Mouse (Mus musculus) forebrain, embryonic 14.5 days (tissue): ENCODE measurements around the gene Rbfox2. TPM values are rescaled to one million over a fixed set of nuclear protein-coding genes. Genes with fewer than 3 reads are reported as not detected.

Source experiments
- ATAC-seq: fragments of 200-750 bp; cut with Nextera tagmentation; 2 replicates; pipeline ENCODE4 v1.8.0; 2017; ENCODE audit warnings: mild to moderate bottlenecking, moderate library complexity
- DNase-seq: peaks from one replicate; pipeline ENCODE4 v3.0.0-alpha.2; 2015; ENCODE audit warnings: low spot score
- H3K27ac ChIP-seq: fragments of 300-500 bp; sonication (generic); 2 replicates; pipeline ENCODE4 v1.5.1; 2014; ENCODE audit warnings: low read depth, mild to moderate bottlenecking, control low read depth, low read length, moderate library complexity
- H3K27me3 ChIP-seq: fragments of 300-500 bp; sonication (generic); replicated peaks from 2 replicates; pipeline ENCODE4 v1.6.1; 2014; ENCODE audit warnings: low read length, control low read depth, mixed read lengths; ENCODE audit not compliant: control insufficient read depth, insufficient read depth
- H3K36me3 ChIP-seq: fragments of 300-500 bp; sonication (generic); 2 replicates; pipeline ENCODE4 v1.6.1; 2014; ENCODE audit warnings: low read length, control low read depth; ENCODE audit not compliant: control insufficient read depth, insufficient read depth
- H3K4me1 ChIP-seq: fragments of 300-500 bp; sonication (generic); 2 replicates; pipeline ENCODE4 v1.6.1; 2014; ENCODE audit warnings: antibody characterized with exemption, low read length, control low read depth; ENCODE audit not compliant: control insufficient read depth, insufficient read depth
- H3K4me2 ChIP-seq: fragments of 300-500 bp; sonication (generic); 2 replicates; pipeline ENCODE4 v1.6.1; 2014; ENCODE audit warnings: mild to moderate bottlenecking, control low read depth, low read length
- H3K4me3 ChIP-seq: fragments of 300-500 bp; sonication (generic); 2 replicates; pipeline ENCODE4 v1.5.1; 2014; ENCODE audit warnings: low read depth, low read length, control low read depth
- H3K9ac ChIP-seq: fragments of 300-500 bp; sonication (generic); 2 replicates; pipeline ENCODE4 v1.6.1; 2014; ENCODE audit warnings: mild to moderate bottlenecking, low read length, control low read depth, moderate library complexity
- H3K9me3 ChIP-seq: fragments of 300-500 bp; sonication (generic); replicated peaks from 2 replicates; pipeline ENCODE4 v1.6.1; 2016; ENCODE audit warnings: low read length, control low read depth, mixed read lengths; ENCODE audit not compliant: control insufficient read depth
- WGBS: fragments of 180-500 bp; shearing (Covaris S2); extraction: QIAGEN DNeasy Blood & Tissue Kit; methylation state at CpG from one replicate; pipeline ENCODE4 v1.1.7; 2014; 5-methylcytosine and 5-hydroxymethylcytosine counted together
- polyA plus RNA-seq: library from polyadenylated mRNA; unstranded; fragments of >200 nt; fragmentation: Nextera tagmentation; extraction: Ambion mirVana; gene quantifications from 2 replicates; pipeline ENCODE4 v1.2.1, GENCODE M21; 2014

Gene Rbfox2
- polyA plus RNA-seq, 1 experiment from 2014 or later, result 186 TPM

GRCm38 (mm10) chr15:77220137-77220536 lies 86.7 kb downstream of the Rbfox2 start:
- DNase-seq, result no peak
- Histone ChIP-seq H3K27ac (no peak overlapping the region), H3K9me3 (no peaks in the 10 kb centered on the region), H3K4me2 (no peak overlapping the region), H3K9ac (no peak overlapping the region), H3K27me3 (no peaks in the 10 kb centered on the region), H3K4me1 (peaks cover 3% of the 10 kb centered on the region; the same call in 1 of the 2 replicates), H3K4me3 (no peak overlapping the region), H3K36me3 (no peaks in the 10 kb centered on the region)
- no peak for ATAC-seq

GRCm38 (mm10) chr15:77219571-77219970 lies 87.2 kb downstream of the Rbfox2 start:
- peaks cover 3% of the 10 kb centered on the region; the same call in 1 of the 2 replicates for H3K4me1 ChIP-seq
- no peak for ATAC-seq

GRCm38 (mm10) chr15:77218007-77218406 lies 88.8 kb downstream of the Rbfox2 start:
- Histone ChIP-seq H3K4me2 (no peak overlapping the region), H3K4me3 (no peak overlapping the region), H3K36me3 (no peaks in the 10 kb centered on the region), H3K27me3 (no peaks in the 10 kb centered on the region), H3K9ac (no peak overlapping the region), H3K27ac (no peak overlapping the region), H3K9me3 (no peaks in the 10 kb centered on the region), H3K4me1 (peaks cover 3% of the 10 kb centered on the region; the same call in 1 of the 2 replicates)
- 95% methylated on average over 3 of the region's 3 CpGs for WGBS
- ATAC-seq, result no peak
- DNase-seq, result no peak

More at GRCm38 (mm10) chr15:77219571-77219970, 87.2 kb downstream of the Rbfox2 start:
- Histone ChIP-seq H3K36me3 (no peaks in the 10 kb centered on the region), H3K4me3 (no peak overlapping the region), H3K9me3 (no peaks in the 10 kb centered on the region), H3K4me2 (no peak overlapping the region), H3K27me3 (no peaks in the 10 kb centered on the region), H3K9ac (no peak overlapping the region), H3K27ac (no peak overlapping the region)
- DNase-seq, result no peak
- WGBS, result 60% methylated on average over 1 of the region's 1 CpGs

GRCm38 (mm10) chr15:77217523-77217922 lies 89.3 kb downstream of the Rbfox2 start:
- no peaks in the 10 kb centered on the region for H3K9me3 ChIP-seq
- peaks cover 3% of the 10 kb centered on the region; the same call in 1 of the 2 replicates for H3K4me1 ChIP-seq
- H3K4me2 ChIP-seq, result no peak overlapping the region
- H3K27me3 ChIP-seq, result no peaks in the 10 kb centered on the region
- no peak overlapping the region for H3K9ac ChIP-seq
- no peak overlapping the region for H3K4me3 ChIP-seq
- WGBS, result 70% methylated on average over 1 of the region's 1 CpGs
- H3K27ac ChIP-seq, result no peak overlapping the region
- DNase-seq (no peak), ATAC-seq (no peak)
- H3K36me3 ChIP-seq, result no peaks in the 10 kb centered on the region

- Histone ChIP-seq H3K9ac (no peak overlapping the region), H3K4me1 (peaks cover 3% of the 10 kb centered on the region; the same call in 1 of the 2 replicates), H3K4me3 (no peak overlapping the region), H3K36me3 (no peaks in the 10 kb centered on the region), H3K27ac (no peak overlapping the region), H3K4me2 (no peak overlapping the region), H3K27me3 (no peaks in the 10 kb centered on the region), H3K9me3 (no peaks in the 10 kb centered on the region)
- WGBS, result 86% methylated on average over 6 of the region's 6 CpGs
- DNase-seq (no peak), ATAC-seq (no peak)
Observed at GRCm38 (mm10) chr15:77216704-77217103, 90.1 kb downstream of the Rbfox2 start.

GRCm38 (mm10) chr15:77215178-77215800 lies 91.5 kb downstream of the Rbfox2 start:
- H3K27me3 ChIP-seq, result no peaks in the 10 kb centered on the region
- H3K9me3 ChIP-seq, result no peaks in the 10 kb centered on the region
- no peaks in the 10 kb centered on the region for H3K36me3 ChIP-seq
- H3K4me3 ChIP-seq, result no peak overlapping the region
- H3K27ac ChIP-seq, result no peak overlapping the region
- H3K9ac ChIP-seq, result no peak overlapping the region
- H3K4me2 ChIP-seq, result no peak overlapping the region
- H3K4me1 ChIP-seq, result peaks cover 3% of the 10 kb centered on the region; the same call in 1 of the 2 replicates
- no peak for ATAC-seq
- WGBS, result 20% methylated on average over 5 of the region's 5 CpGs
- no peak for DNase-seq

- ATAC-seq (no peak), DNase-seq (peak; percentile 43)
- 32% methylated on average over 8 of the region's 8 CpGs for WGBS
- Histone ChIP-seq H3K27me3 (no peaks in the 10 kb centered on the region), H3K27ac (no peak overlapping the region), H3K4me1 (peaks cover 3% of the 10 kb centered on the region; the same call in 1 of the 2 replicates), H3K9ac (no peak overlapping the region), H3K4me3 (no peak overlapping the region), H3K9me3 (no peaks in the 10 kb centered on the region), H3K4me2 (no peak overlapping the region), H3K36me3 (no peaks in the 10 kb centered on the region)
Observed at GRCm38 (mm10) chr15:77214410-77215107, 92.2 kb downstream of the Rbfox2 start.

GRCm38 (mm10) chr15:77213829-77214228 lies 93.0 kb downstream of the Rbfox2 start:
- ATAC-seq (no peak), DNase-seq (no peak)
- Histone ChIP-seq H3K27ac (no peak overlapping the region), H3K9me3 (no peaks in the 10 kb centered on the region), H3K4me3 (no peak overlapping the region), H3K36me3 (no peaks in the 10 kb centered on the region), H3K9ac (no peak overlapping the region), H3K4me1 (peaks cover 3% of the 10 kb centered on the region; the same call in 1 of the 2 replicates), H3K4me2 (no peak overlapping the region), H3K27me3 (no peaks in the 10 kb centered on the region)
- WGBS, result 53% methylated on average over 5 of the region's 5 CpGs

GRCm38 (mm10) chr15:77212818-77213217 lies 94.0 kb downstream of the Rbfox2 start:
- H3K36me3 ChIP-seq, result no peaks in the 10 kb centered on the region
- DNase-seq, result no peak
- H3K27ac ChIP-seq, result no peak overlapping the region
- H3K4me3 ChIP-seq, result no peak overlapping the region
- no peak overlapping the region for H3K4me2 ChIP-seq
- ATAC-seq, result no peak
- H3K9me3 ChIP-seq, result no peaks in the 10 kb centered on the region
- WGBS, result 85% methylated on average over 7 of the region's 7 CpGs
- H3K27me3 ChIP-seq, result no peaks in the 10 kb centered on the region
- H3K4me1 ChIP-seq, result peaks cover 3% of the 10 kb centered on the region; the same call in 1 of the 2 replicates
- no peak overlapping the region for H3K9ac ChIP-seq
